Mouse (Mus musculus): Measurements from ENCODE around the gene Syf2.

The Syf2 gene

DNA sequence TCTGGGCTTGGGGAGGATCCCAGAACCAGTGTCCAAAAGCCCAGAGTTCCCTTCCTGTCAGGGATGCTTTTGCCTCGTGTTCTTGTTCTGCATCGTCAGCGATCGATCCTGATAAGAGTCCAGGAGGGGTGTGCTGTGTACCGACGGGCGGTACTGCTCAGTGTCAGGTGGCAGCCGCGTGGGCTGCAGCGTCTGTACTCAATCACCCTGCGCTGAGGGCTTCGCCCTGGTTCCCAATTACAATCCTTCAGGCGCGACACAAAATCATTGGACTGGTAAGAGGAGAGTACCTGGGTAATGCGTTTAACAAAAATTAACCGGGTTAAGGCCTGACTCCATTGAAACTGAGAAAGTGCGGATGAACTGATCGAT lies 37.9 kb downstream of the Syf2 start:
- in situ Hi-C loops (cut with MboI, MseI) = no loop called here

GRCm38 (mm10) chr4:134975261-134975928 lies 44.7 kb downstream of the Syf2 start:
- in situ Hi-C loops (cut with MboI, MseI) = no loop called here

DNA sequence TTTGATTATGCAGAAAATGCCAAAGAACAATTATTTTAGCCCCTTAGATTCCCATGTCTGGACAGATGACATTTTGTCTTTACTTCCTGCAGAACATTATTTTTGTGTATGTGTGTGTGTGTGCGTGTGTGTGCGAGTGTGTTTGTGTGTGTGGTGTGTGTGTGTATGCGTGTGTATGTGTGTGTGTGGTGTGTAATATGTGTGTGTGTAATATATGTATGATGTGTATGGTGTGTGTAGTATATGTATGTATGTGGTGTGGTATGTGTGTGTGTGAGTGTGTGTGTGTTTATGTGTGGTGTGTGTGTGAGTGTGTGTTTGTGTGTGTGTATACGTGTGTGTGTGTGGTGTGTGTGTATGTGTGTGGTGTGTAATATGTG lies 45.2 kb downstream of the Syf2 start:
- in situ Hi-C loops (cut with MboI, MseI) = no loop called here

- in situ Hi-C loops (cut with MboI, MseI) = no loop called here
These were observed 48.2 kb downstream of the Syf2 start for GRCm38 (mm10) chr4:134978930-134979329.

DNA sequence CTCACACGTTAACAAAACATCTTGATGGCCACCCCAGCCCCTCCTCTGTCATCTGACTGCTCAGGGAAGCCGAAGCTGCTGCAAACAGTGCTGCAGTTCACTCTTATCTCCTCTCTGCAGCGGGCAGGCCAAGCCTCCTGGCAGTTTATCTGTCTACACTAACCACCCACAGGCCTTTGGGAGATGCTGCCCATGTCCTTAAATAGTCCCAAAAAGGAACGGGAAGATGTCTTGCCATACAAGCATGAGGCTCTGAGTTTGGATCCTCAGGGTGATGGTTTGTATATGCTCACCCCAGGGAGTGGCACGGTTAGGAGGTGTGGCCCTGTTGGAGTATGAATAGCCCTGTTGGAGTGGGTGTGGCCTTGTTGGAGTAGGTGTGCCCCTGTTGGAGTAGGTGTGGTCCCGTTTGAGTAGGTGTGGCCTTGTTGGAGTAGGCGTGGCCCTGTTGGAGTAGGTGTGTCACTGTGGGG lies 51.3 kb downstream of the Syf2 start:
- in situ Hi-C loops (cut with MboI, MseI) = loop anchor here (5.0 kb wide), 1 partner anchor 50 kb away; no protein-coding TSS in a partner anchor

DNA sequence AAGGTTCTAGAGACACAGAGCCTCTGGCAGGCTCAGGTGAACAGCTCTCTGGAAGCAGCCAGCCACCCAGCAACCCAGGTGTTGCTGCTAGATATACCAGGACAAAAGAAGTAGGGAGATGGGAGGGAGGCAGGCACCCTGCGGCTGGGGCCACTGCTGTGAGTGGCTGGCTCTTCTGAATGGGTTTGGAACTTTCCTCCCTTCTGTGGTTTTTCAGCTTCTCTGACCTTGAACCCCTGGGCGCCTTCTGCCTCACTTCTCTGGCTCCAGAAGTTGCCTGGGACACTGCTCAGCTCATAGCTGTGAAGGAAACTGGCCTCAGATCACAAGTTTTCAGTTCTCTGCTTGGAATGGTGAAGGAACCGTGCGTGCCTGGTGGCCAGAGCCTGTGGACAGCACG lies 52.4 kb downstream of the Syf2 start:
- in situ Hi-C loops (cut with MboI, MseI) = loop anchor here (5.0 kb wide), 1 partner anchor 49 kb away; no protein-coding TSS in a partner anchor

- in situ Hi-C loops (cut with MboI, MseI) = loop anchor here (5.0 kb wide), 1 partner anchor 48 kb away; no protein-coding TSS in a partner anchor
These were observed 53.9 kb downstream of the Syf2 start for GRCm38 (mm10) chr4:134984555-134984954.

DNA sequence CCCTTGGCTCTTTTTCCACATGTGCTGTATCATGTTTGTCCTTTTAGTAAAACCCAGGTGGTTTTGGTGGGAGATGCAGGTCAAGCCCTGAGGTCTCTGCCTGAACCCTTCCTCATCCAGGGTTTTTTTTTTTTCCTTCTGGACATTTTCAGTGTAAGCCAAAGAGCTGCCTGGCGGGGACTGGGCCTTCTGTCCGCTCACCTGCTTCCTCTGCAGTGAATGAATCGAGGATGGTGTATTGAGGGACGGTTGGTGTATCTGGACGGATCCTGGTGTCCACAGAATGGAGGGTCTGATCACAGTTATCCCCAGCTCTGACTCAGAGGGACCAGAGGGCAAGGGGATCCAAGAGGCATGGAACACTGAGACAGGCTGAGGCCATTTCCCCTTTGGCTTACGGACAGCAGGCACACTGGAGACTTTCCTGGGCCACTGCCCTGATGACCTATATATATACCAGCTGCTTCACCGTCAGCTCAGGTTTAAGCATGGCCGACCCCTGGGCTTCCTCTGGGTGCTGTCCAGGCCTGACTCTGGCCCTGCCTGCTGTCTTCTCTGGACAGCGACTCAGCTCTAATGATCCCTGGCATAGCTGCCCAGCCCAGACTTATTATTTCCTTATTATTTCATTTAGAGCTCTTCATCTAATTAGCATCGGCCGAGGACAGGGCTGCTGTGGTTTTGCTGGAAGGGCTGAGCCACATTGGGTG lies 55.1 kb downstream of the Syf2 start:
- in situ Hi-C loops (cut with MboI, MseI) = no loop called here

- in situ Hi-C loops (cut with MboI, MseI) = no loop called here
These were observed 55.6 kb downstream of the Syf2 start for GRCm38 (mm10) chr4:134986336-134986635.

DNA sequence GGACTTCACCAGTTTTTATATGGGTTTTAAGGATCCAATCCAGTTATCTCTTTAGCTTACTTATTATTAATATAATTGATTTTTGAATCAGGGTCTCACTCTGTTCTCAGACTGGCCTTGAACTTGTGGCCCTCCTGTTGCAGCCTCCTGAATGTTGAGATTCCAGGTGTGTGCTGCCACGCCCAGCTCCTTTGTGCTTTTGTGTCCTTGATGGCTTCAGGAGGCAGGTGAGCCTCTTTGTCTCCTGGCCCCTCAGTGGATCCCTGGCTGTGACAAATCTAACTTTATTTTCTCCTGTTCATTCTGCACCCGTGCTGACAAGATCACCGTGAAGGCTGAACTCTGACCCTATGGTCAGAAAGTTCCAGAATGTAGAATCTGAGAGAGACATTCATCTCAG lies 56.3 kb downstream of the Syf2 start:
- in situ Hi-C loops (cut with MboI, MseI) = no loop called here
